Mouse (Mus musculus) stomach, postnatal 0 days (tissue): ENCODE data around the gene Galnt14.

Experiments
- CTCF ChIP-seq: IDR thresholded peaks from 2 replicates; pipeline ENCODE4 v1.5.1; 2016; ENCODE audit warnings: antibody characterized with exemption, low read depth, mild to moderate bottlenecking, moderate library complexity
- EP300 ChIP-seq: optimal IDR thresholded peaks from 2 replicates; pipeline ENCODE3; 2016; ENCODE audit warnings: antibody characterized with exemption

DNA sequence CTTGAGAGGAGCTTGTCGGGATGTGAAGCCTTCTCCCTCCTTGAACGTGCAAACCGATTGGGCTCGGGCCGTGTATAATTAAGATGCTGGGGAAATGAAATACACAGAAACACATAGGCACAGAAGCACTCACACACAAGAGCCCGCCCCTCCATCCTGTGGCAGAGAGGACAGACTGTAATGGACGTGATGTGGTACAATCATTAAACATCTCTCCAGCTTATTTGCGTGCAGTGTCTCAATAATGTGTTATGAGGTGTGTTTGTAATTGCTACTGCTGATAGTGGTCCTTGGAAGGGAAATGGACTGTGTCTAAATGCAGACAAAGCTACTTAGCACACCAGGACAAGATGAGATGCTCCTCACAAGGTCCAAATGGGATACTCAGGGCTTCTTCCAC lies 24.0 kb downstream of the Galnt14 start:
- TF ChIP-seq CTCF (no peak), EP300 (no peak)
